In genomic region chr13:34113086-34113485, GRCm38 (mm10) we compare ENCODE assay signal across 25 mouse cellular contexts. TPM values are rescaled to one million over a fixed set of nuclear protein-coding genes. Genes with fewer than 3 reads are reported as not detected.
DNase-seq lines count a peak whose midpoint lies in the region; ATAC-seq and TF ChIP-seq lines count a peak whose summit lies in the region.
"Had no signal": no experiment of that assay in that cellular context is flagged by ENCODE, and none has a peak within 500 bp of the region (broad histone marks: within the 10 kb centered on the region; RNA-seq: fewer than 3 reads in every experiment).

No protein-coding gene starts in this region.

- H3K4me1 ChIP-seq in liver, postnatal 0 days (ENCODE audit: insufficient read depth), result peaks cover 6% of the 10 kb centered on the region; the same call in 1 of the 2 replicates
- H3K4me1 ChIP-seq in hindbrain, embryonic 12.5 days, result peaks cover 6% of the 10 kb centered on the region; the same call in 1 of the 2 replicates
- H3K4me1 ChIP-seq: embryonic facial prominence, embryonic 12.5 days; heart, embryonic 15.5 days; lung, embryonic 15.5 days had no signal

- TF ChIP-seq CTCF in gastrocnemius, adult 2 months (IDR thresholded peaks at IDR 0.05), result no peak
- no peak for TF ChIP-seq CTCF in liver, postnatal 0 days (IDR thresholded peaks at IDR 0.05; ENCODE audit: low read depth)
- no peak for TF ChIP-seq CTCF in Patski (IDR thresholded peaks at IDR 0.05)

- no peak overlapping the region for H3K4me3 ChIP-seq in gastrocnemius, adult 2 months
- H3K4me3 ChIP-seq in liver, postnatal 0 days (ENCODE audit: low read depth, low read length), result no peak overlapping the region
- no peak overlapping the region for H3K4me3 ChIP-seq in myocyte
- no peak overlapping the region for H3K4me3 ChIP-seq in hindbrain, embryonic 12.5 days
- H3K4me3 ChIP-seq: embryonic facial prominence, embryonic 12.5 days; heart, embryonic 15.5 days; hindbrain, embryonic 13.5 days; liver, embryonic 15.5 days; lung, embryonic 15.5 days; megakaryocyte, embryonic 14.5 days; midbrain, embryonic 12.5 days; neural tube, embryonic 13.5 days had no signal

- no peak for DNase-seq in gastrocnemius, adult 2 months
- DNase-seq in gastrocnemius, postnatal 14 days, result no peak
- no peak for DNase-seq in liver, postnatal 0 days
- DNase-seq in liver (no peak), Patski (ENCODE audit: low read depth, low spot score) (peak; percentile 43)
- no peak for DNase-seq in cerebellum, adult 18-20 months
- DNase-seq: cerebellum, adult 9-10 months; cerebellum, postnatal 36 days; embryo, embryonic 11 days; forebrain, postnatal 0 days; gastrocnemius, postnatal 25 days; kidney, adult 11 months; lung, postnatal 4 days; thymus, postnatal 36 days had no signal

- no peaks in the 10 kb centered on the region for H3K36me3 ChIP-seq in liver, postnatal 0 days (replicated peaks; ENCODE audit: insufficient read depth, low read length)
- H3K36me3 ChIP-seq in myocyte (ENCODE audit: control insufficient read depth, insufficient read depth), result no peaks in the 10 kb centered on the region
- no peaks in the 10 kb centered on the region for H3K36me3 ChIP-seq in hindbrain, embryonic 12.5 days
- H3K36me3 ChIP-seq: embryonic facial prominence, embryonic 12.5 days; heart, embryonic 15.5 days; hindbrain, embryonic 13.5 days; liver, embryonic 15.5 days; lung, embryonic 15.5 days; midbrain, embryonic 12.5 days; neural tube, embryonic 13.5 days had no signal

- ATAC-seq in liver, postnatal 0 days, result no peak
- no peak for ATAC-seq in Patski
- no peak for ATAC-seq in hindbrain, embryonic 12.5 days (ENCODE audit: low FRiP score)
- ATAC-seq: forebrain, postnatal 0 days had no signal

- H3K27me3 ChIP-seq in liver, postnatal 0 days (ENCODE audit: insufficient read depth, low read length), result no peaks in the 10 kb centered on the region
- H3K27me3 ChIP-seq in Patski (no peaks in the 10 kb centered on the region), myocyte (ENCODE audit: control insufficient read depth, insufficient read depth, insufficient read length) (no peaks in the 10 kb centered on the region)
- no peaks in the 10 kb centered on the region for H3K27me3 ChIP-seq in hindbrain, embryonic 12.5 days
- H3K27me3 ChIP-seq: embryonic facial prominence, embryonic 12.5 days; heart, embryonic 15.5 days; hindbrain, embryonic 13.5 days; liver, embryonic 15.5 days; lung, embryonic 15.5 days; midbrain, embryonic 12.5 days; neural tube, embryonic 13.5 days had no signal

- TF ChIP-seq EP300 in liver, postnatal 0 days (IDR thresholded peaks at IDR 0.05; ENCODE audit: low read depth), result no peak

- CTCF ChIA-PET in Patski (lab: Charles Lee), result interaction anchor here (0.8 to 1.8 kb wide), 3 partner anchors 10 to 41 kb away, joined by 3 to 6 read pairs (median 3); no protein-coding TSS in a partner anchor

- no peak overlapping the region; the same call in 1 of the 2 replicates for H3K9ac ChIP-seq in liver, postnatal 0 days (replicated peaks)
- H3K9ac ChIP-seq in hindbrain, embryonic 12.5 days, result no peak overlapping the region
- H3K9ac ChIP-seq: embryonic facial prominence, embryonic 12.5 days; forebrain, postnatal 0 days; heart, embryonic 15.5 days; hindbrain, embryonic 13.5 days; liver, embryonic 15.5 days; lung, embryonic 15.5 days; midbrain, embryonic 12.5 days; neural tube, embryonic 13.5 days had no signal

- H3K9me3 ChIP-seq in liver, postnatal 0 days (ENCODE audit: low read length), result no peaks in the 10 kb centered on the region
- no peaks in the 10 kb centered on the region for H3K9me3 ChIP-seq in hindbrain, embryonic 12.5 days (replicated peaks)
- H3K9me3 ChIP-seq: embryonic facial prominence, embryonic 12.5 days; heart, embryonic 15.5 days; hindbrain, embryonic 13.5 days; liver, embryonic 15.5 days; lung, embryonic 15.5 days; megakaryocyte, embryonic 14.5 days; midbrain, embryonic 12.5 days; neural tube, embryonic 13.5 days had no signal

- intact Hi-C loops in gastrocnemius, adult 2 months (cut with DNase I), result no loop called here
- intact Hi-C loops in gastrocnemius, postnatal 14 days (cut with DNase I; ENCODE audit: low total_unique reads), result no loop called here

- peak overlapping the region; percentile 50 for H3K27ac ChIP-seq in gastrocnemius, adult 2 months
- H3K27ac ChIP-seq in liver, postnatal 0 days (ENCODE audit: low read depth), result peak overlapping the region; percentile 46
- H3K27ac ChIP-seq in hindbrain, embryonic 12.5 days, result no peak overlapping the region
- H3K27ac ChIP-seq: embryonic facial prominence, embryonic 12.5 days; heart, embryonic 15.5 days; hindbrain, embryonic 13.5 days; liver, embryonic 15.5 days; lung, embryonic 15.5 days; midbrain, embryonic 12.5 days; neural tube, embryonic 13.5 days had no signal

- no peak overlapping the region for H3K4me2 ChIP-seq in liver, postnatal 0 days (ENCODE audit: low read depth, low read length)
- peak overlapping the region; percentile 65 for H3K4me2 ChIP-seq in myocyte (ENCODE audit: low read depth)
- no peak overlapping the region for H3K4me2 ChIP-seq in hindbrain, embryonic 12.5 days (replicated peaks)
- H3K4me2 ChIP-seq: embryonic facial prominence, embryonic 12.5 days; heart, embryonic 15.5 days; hindbrain, embryonic 13.5 days; liver, embryonic 15.5 days; lung, embryonic 15.5 days; midbrain, embryonic 12.5 days; neural tube, embryonic 13.5 days had no signal

- POLR2A ChIA-PET in Patski (lab: Charles Lee), result no interaction called here

- 84% methylated on average over 3 of the region's 3 CpGs for WGBS in liver, postnatal 0 days (ENCODE audit: insufficient replicate concordance)
- 79% methylated on average over 3 of the region's 3 CpGs for WGBS in hindbrain, embryonic 12.5 days

- in situ Hi-C loops in Patski (cut with MboI; ENCODE audit: low pct_unique_long_range_greater_than_20kb), result no loop called here

- no peak for TF ChIP-seq POLR2A in myocyte (IDR thresholded peaks at IDR 0.05; ENCODE audit: insufficient read length, low read depth)

- H3K79me2 ChIP-seq in myocyte (ENCODE audit: control insufficient read depth, insufficient read depth), result no peaks in the 10 kb centered on the region

- no peak overlapping the region for H3ac ChIP-seq in myocyte (ENCODE audit: control insufficient read depth, insufficient read length)

TF ChIP-seq in myocyte, 11 proteins besides CTCF, POLR2A, EP300 and RAD21:
- TF ChIP-seq USF1 (IDR thresholded peaks at IDR 0.05; ENCODE audit: low read depth) (no peak), MYOD1 (IDR thresholded peaks at IDR 0.05; ENCODE audit: control insufficient read depth in 1 of 3, insufficient read length in 2 of 3, low read depth in 2 of 3) (no peak), E2F4 (IDR thresholded peaks at IDR 0.05; ENCODE audit: insufficient read depth) (no peak), REST (IDR thresholded peaks at IDR 0.05; ENCODE audit: insufficient read depth, insufficient read length) (no peak), MYOG (IDR thresholded peaks at IDR 0.05; ENCODE audit: control insufficient read depth in 1 of 3, insufficient read depth in 1 of 3, insufficient read length in 2 of 3, low read depth in 2 of 3) (no peak), CEBPB (IDR thresholded peaks at IDR 0.05; ENCODE audit: insufficient read depth, poor library complexity, severe bottlenecking) (no peak), SRF (IDR thresholded peaks at IDR 0.05; ENCODE audit: control insufficient read depth, insufficient read length, low read depth) (no peak), MAX (IDR thresholded peaks at IDR 0.05; ENCODE audit: low read depth) (no peak), TCF3 (IDR thresholded peaks at IDR 0.05; ENCODE audit: insufficient read length, low read depth) (no peak)

RNA-seq across cellular contexts. Expression of gene Tubb2b, which starts 17.2 kb away (rescaled TPM):
- 1 to 10 TPM; 1.5 to 3.2 TPM for total RNA-seq in gastrocnemius, adult 2 months (2021)
- total RNA-seq in gastrocnemius, postnatal 14 days (2021), result 1 to 10 TPM; 5.8 to 7.5 TPM
- 0.28 and 0.31 TPM in 2 replicates for polyA plus RNA-seq in liver, postnatal 0 days (2015; fragmentation: Nextera tagmentation; extraction: Ambion mirVana)
- polyA plus RNA-seq in Patski (2021), result 61.0 TPM
- 438 TPM for polyA plus RNA-seq in myocyte (2012; fragmentation: generic; extraction: Trizol)
- polyA plus RNA-seq in hindbrain, embryonic 12.5 days (2016; fragmentation: Nextera tagmentation; extraction: Ambion mirVana), result 363 and 373 TPM in 2 replicates
- total RNA-seq: liver, adult 2 months had no signal

RNA-seq across cellular contexts. Expression of gene Tubb2a, which starts 35.3 kb away (rescaled TPM):
- total RNA-seq in gastrocnemius, adult 2 months (2021), result 10 to 100 TPM in 1 of 2 experiments, 1 to 10 TPM in 1; 6.7 to 23.3 TPM
- total RNA-seq in gastrocnemius, postnatal 14 days (2021), result 10 to 100 TPM; 19.3 to 24.4 TPM
- polyA plus RNA-seq in liver, postnatal 0 days (2015; fragmentation: Nextera tagmentation; extraction: Ambion mirVana), result 64.7 and 78.8 TPM in 2 replicates
- 26.8 TPM for polyA plus RNA-seq in Patski (2021)
- 550 TPM for polyA plus RNA-seq in myocyte (2012; fragmentation: generic; extraction: Trizol)
- polyA plus RNA-seq in hindbrain, embryonic 12.5 days (2016; fragmentation: Nextera tagmentation; extraction: Ambion mirVana), result 785 and 845 TPM in 2 replicates

RNA-seq across cellular contexts. Expression of gene Psmg4, which starts 49.7 kb away (rescaled TPM):
- total RNA-seq in gastrocnemius, adult 2 months (2021), result 10 to 100 TPM; 13.6 to 14.4 TPM
- 10 to 100 TPM; 26.0 to 26.9 TPM for total RNA-seq in gastrocnemius, postnatal 14 days (2021)
- polyA plus RNA-seq in liver, postnatal 0 days (2015; fragmentation: Nextera tagmentation; extraction: Ambion mirVana), result 49.2 and 50.5 TPM in 2 replicates
- 36.6 TPM for polyA plus RNA-seq in Patski (2021)
- 176 TPM for polyA plus RNA-seq in myocyte (2012; fragmentation: generic; extraction: Trizol)
- polyA plus RNA-seq in hindbrain, embryonic 12.5 days (2016; fragmentation: Nextera tagmentation; extraction: Ambion mirVana), result 80.5 and 93.8 TPM in 2 replicates

Comparison
In these comparisons a context has a peak if more than half of its experiments do, and no peak if none do; other contexts are left out.
1. RNA of gene Tubb2b, which starts 17.2 kb away (polyA plus RNA-seq): 438 TPM in myocyte (single experiment), 363 to 373 TPM in hindbrain, embryonic 12.5 days and 61.0 TPM in Patski (single experiment); 0.28 to 0.31 TPM in liver, postnatal 0 days; every median in the first group is over 10 times any median in the second.